Mouse (Mus musculus) forebrain, postnatal 0 days (tissue): ENCODE measurements around the gene Hexb. TPM values are rescaled to one million over a fixed set of nuclear protein-coding genes. Genes with fewer than 3 reads are reported as not detected.

Source experiments
- ATAC-seq: fragments of 200-750 bp; cut with Nextera tagmentation; 2 replicates; pipeline ENCODE4 v1.8.0; 2017; ENCODE audit warnings: mild to moderate bottlenecking, moderate library complexity
- DNase-seq: peaks from one replicate; pipeline ENCODE4 v3.0.0-alpha.2; 2015
- H3K27ac ChIP-seq: fragments of 300-500 bp; sonication (generic); 2 replicates; pipeline ENCODE4 v1.5.1; 2014; ENCODE audit warnings: low read depth, mild to moderate bottlenecking, antibody characterized with exemption, low read length, moderate library complexity, mixed read lengths
- H3K27me3 ChIP-seq: fragments of 300-500 bp; sonication (generic); 2 replicates; pipeline ENCODE4 v1.6.1; 2014; ENCODE audit warnings: mild to moderate bottlenecking, low read length, mixed read lengths; ENCODE audit not compliant: insufficient read depth
- H3K36me3 ChIP-seq: fragments of 300-500 bp; sonication (generic); 2 replicates; pipeline ENCODE4 v1.6.1; 2014; ENCODE audit warnings: mild to moderate bottlenecking, moderate library complexity; ENCODE audit not compliant: insufficient read depth
- H3K4me1 ChIP-seq: fragments of 300-500 bp; sonication (generic); 2 replicates; pipeline ENCODE4 v1.6.1; 2014; ENCODE audit warnings: antibody characterized with exemption; ENCODE audit not compliant: insufficient read depth
- H3K4me2 ChIP-seq: fragments of 300-500 bp; sonication (generic); 2 replicates; pipeline ENCODE4 v1.6.1; 2014; ENCODE audit warnings: low read depth, mild to moderate bottlenecking, moderate library complexity
- H3K4me3 ChIP-seq: fragments of 300-500 bp; sonication (generic); 2 replicates; pipeline ENCODE4 v1.5.1; 2014; ENCODE audit warnings: low read depth, low read length, mixed read lengths
- H3K9ac ChIP-seq: fragments of 300-500 bp; sonication (generic); 2 replicates; pipeline ENCODE4 v1.6.1; 2014; ENCODE audit warnings: mild to moderate bottlenecking
- H3K9me3 ChIP-seq: fragments of 300-500 bp; sonication (generic); 2 replicates; pipeline ENCODE4 v1.6.1; 2016; ENCODE audit warnings: low read length
- CTCF ChIP-seq: sonication (generic); IDR thresholded peaks from 2 replicates; pipeline ENCODE4 v1.5.1; 2016; ENCODE audit warnings: antibody characterized with exemption, control low read depth, low read depth
- WGBS: fragments of 180-500 bp; shearing (Covaris S2); extraction: QIAGEN DNeasy Blood & Tissue Kit; methylation state at CpG from one replicate; pipeline ENCODE4 v1.1.7; 2014; 5-methylcytosine and 5-hydroxymethylcytosine counted together
- polyA plus RNA-seq: library from polyadenylated mRNA; unstranded; fragments of >200 nt; fragmentation: Nextera tagmentation; extraction: Ambion mirVana; gene quantifications from 2 replicates; pipeline ENCODE4 v1.2.1, GENCODE M21; 2015
- total RNA-seq: library from RNA; depleted of rRNA; stranded (reverse); fragments of >200 nt; gene quantifications from 2 replicates; pipeline ENCODE4 v1.2.3, GENCODE M21; 2014

Gene Hexb
- total and polyA plus RNA-seq, 2 experiments from 2014 or later: 50.6 to 54.3 TPM

- ATAC-seq (no peak), DNase-seq (no peak)
- H3K4me1 ChIP-seq: no peaks in the 10 kb centered on the region
- H3K9me3 ChIP-seq: no peaks in the 10 kb centered on the region
- no peak overlapping the region for H3K4me2 ChIP-seq
- no peaks in the 10 kb centered on the region for H3K27me3 ChIP-seq
- H3K9ac ChIP-seq: no peak overlapping the region
- TF ChIP-seq CTCF: no peak
- WGBS: 51% methylated on average over 12 of the region's 12 CpGs
- H3K4me3 ChIP-seq: no peak overlapping the region
- no peak overlapping the region for H3K27ac ChIP-seq
- no peaks in the 10 kb centered on the region for H3K36me3 ChIP-seq
Observed at GRCm38 (mm10) chr13:97196186-97196924, 1.8 kb downstream of the Hexb start.

DNA sequence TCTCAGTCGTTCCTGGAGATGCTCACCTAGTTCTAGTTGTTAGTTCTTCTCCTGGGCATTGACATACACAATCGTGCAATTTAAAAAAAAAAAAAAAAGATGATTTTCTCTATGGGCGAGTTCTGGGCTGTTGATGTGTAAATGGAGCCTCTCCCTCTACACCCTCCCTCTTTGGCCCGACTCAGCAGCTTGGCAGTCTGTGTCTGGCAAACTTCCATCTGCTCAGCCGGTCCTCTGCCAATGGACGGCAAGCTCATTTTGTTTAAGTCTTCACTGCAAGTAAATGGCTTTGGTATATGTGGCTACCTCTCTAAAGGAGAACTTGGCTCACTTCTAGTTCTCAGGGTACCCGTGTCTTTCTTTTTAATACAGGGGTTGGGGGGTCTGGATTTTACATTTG lies 4.7 kb downstream of the Hexb start:
- WGBS: 24% methylated on average over 7 of the region's 7 CpGs
- H3K27ac ChIP-seq: no peak overlapping the region
- ATAC-seq (peak; percentile 58), DNase-seq (peak; percentile 84)
- no peaks in the 10 kb centered on the region for H3K9me3 ChIP-seq
- no peaks in the 10 kb centered on the region for H3K4me1 ChIP-seq
- H3K9ac ChIP-seq: no peak overlapping the region
- H3K4me2 ChIP-seq: no peak overlapping the region
- TF ChIP-seq CTCF: no peak
- H3K36me3 ChIP-seq: no peaks in the 10 kb centered on the region
- no peaks in the 10 kb centered on the region for H3K27me3 ChIP-seq
- H3K4me3 ChIP-seq: no peak overlapping the region

DNA sequence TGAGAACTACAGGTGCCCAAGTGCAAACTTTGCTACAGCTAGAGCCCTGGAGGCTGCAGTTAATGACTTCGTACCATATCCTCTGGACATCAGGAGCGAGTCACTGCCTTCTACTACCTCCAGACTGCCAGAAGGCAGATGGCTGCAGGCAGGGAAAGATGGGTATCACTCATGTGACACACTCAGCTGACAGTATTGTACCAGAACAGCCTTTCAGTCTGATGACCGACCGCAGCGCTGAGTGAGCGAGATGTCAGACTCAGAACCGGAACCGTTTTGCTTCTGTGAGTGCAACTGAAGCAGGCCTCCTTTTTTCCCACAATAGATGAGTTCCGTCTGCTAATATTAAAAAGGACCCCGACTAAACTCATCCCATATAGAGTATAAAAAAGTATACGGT lies 5.5 kb downstream of the Hexb start:
- Histone ChIP-seq H3K27ac (no peak overlapping the region), H3K9ac (no peak overlapping the region), H3K27me3 (no peaks in the 10 kb centered on the region), H3K4me2 (no peak overlapping the region), H3K4me3 (no peak overlapping the region), H3K4me1 (no peaks in the 10 kb centered on the region), H3K9me3 (no peaks in the 10 kb centered on the region), H3K36me3 (no peaks in the 10 kb centered on the region)
- TF ChIP-seq CTCF: no peak
- no peak for DNase-seq
- 73% methylated on average over 11 of the region's 11 CpGs for WGBS
- no peak for ATAC-seq

GRCm38 (mm10) chr13:97187693-97188092 lies 10.5 kb downstream of the Hexb start:
- no peaks in the 10 kb centered on the region for H3K27me3 ChIP-seq
- 88% methylated on average over 5 of the region's 5 CpGs for WGBS
- ATAC-seq (no peak), DNase-seq (no peak)
- no peak for TF ChIP-seq CTCF
- H3K36me3 ChIP-seq: no peaks in the 10 kb centered on the region
- no peak overlapping the region for H3K4me2 ChIP-seq
- H3K9ac ChIP-seq: no peak overlapping the region
- no peaks in the 10 kb centered on the region for H3K9me3 ChIP-seq
- H3K27ac ChIP-seq: no peak overlapping the region
- no peaks in the 10 kb centered on the region for H3K4me1 ChIP-seq
- H3K4me3 ChIP-seq: no peak overlapping the region

DNA sequence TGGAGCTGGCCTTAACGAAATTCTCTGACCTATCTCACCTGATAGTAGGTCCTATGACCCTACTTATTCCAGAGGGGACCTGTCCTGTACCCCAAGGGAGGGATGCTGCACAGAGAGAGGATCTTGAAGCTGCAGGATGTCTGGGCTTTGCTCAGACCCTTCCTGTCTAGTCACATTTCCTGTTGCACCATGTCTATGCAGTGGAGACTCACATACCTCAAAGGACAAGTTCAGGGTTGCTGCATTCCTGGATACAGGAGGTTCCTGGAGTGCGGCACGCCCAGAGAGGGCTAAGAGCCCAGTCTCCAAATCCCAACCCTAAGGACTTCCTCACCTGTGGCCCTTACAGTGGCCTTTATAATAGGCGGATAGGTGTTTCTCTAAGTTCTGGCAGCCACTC lies 11.8 kb downstream of the Hexb start:
- H3K4me1 ChIP-seq: no peaks in the 10 kb centered on the region
- no peak overlapping the region for H3K9ac ChIP-seq
- no peaks in the 10 kb centered on the region for H3K9me3 ChIP-seq
- no peak for DNase-seq
- H3K4me2 ChIP-seq: no peak overlapping the region
- ATAC-seq: no peak
- TF ChIP-seq CTCF: no peak
- WGBS: 87% methylated on average over 4 of the region's 4 CpGs
- no peak overlapping the region for H3K4me3 ChIP-seq
- H3K27ac ChIP-seq: no peak overlapping the region
- no peaks in the 10 kb centered on the region for H3K27me3 ChIP-seq
- H3K36me3 ChIP-seq: no peaks in the 10 kb centered on the region

DNA sequence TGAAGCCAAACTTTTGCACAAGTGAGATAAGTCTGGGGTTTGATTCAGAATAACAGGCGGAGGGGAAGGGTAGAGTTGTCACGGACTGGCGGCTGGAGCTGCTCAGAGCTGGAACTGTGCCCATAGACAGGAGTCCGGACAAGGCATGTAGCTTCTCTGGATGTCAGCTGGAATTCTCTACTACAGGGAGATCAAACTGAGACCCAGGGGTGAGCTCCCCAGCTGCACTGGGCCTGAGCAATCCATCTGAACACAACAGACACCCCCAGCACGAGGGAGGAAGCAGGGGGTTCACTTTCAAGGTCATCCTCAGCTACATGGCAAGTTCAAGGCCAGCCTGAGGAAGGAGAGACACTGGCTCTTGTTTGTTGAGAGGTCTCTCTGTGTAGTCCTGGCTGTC lies 13.5 kb downstream of the Hexb start:
- no peak for DNase-seq
- no peak overlapping the region for H3K27ac ChIP-seq
- no peaks in the 10 kb centered on the region for H3K9me3 ChIP-seq
- no peaks in the 10 kb centered on the region for H3K4me1 ChIP-seq
- ATAC-seq: no peak
- no peak overlapping the region for H3K4me3 ChIP-seq
- H3K36me3 ChIP-seq: peaks cover 5% of the 10 kb centered on the region; the same call in 1 of the 2 replicates
- no peak overlapping the region for H3K4me2 ChIP-seq
- no peak overlapping the region for H3K9ac ChIP-seq
- no peaks in the 10 kb centered on the region for H3K27me3 ChIP-seq
- 54% methylated on average over 5 of the region's 5 CpGs for WGBS
- TF ChIP-seq CTCF: no peak

- TF ChIP-seq CTCF: no peak
- H3K4me2 ChIP-seq: no peak overlapping the region
- H3K4me1 ChIP-seq: no peaks in the 10 kb centered on the region
- no peak for ATAC-seq
- H3K27ac ChIP-seq: no peak overlapping the region
- no peak overlapping the region for H3K9ac ChIP-seq
- no peak overlapping the region for H3K4me3 ChIP-seq
- peaks cover 5% of the 10 kb centered on the region; the same call in 1 of the 2 replicates for H3K36me3 ChIP-seq
- 95% methylated on average over 2 of the region's 2 CpGs for WGBS
- no peak for DNase-seq
- H3K27me3 ChIP-seq: no peaks in the 10 kb centered on the region
- no peaks in the 10 kb centered on the region for H3K9me3 ChIP-seq
Observed at GRCm38 (mm10) chr13:97184168-97184567, 14.0 kb downstream of the Hexb start.
